Mouse (Mus musculus) midbrain, embryonic 11.5 days (tissue): ENCODE data around the gene Vps8. TPM values are rescaled to one million over a fixed set of nuclear protein-coding genes. Genes with fewer than 3 reads are reported as not detected.
A peak's percentile ranks its signal among the peaks of the same experiment; 100 is the strongest.

ENCODE experiments used
- ATAC-seq: fragments of 200-750 bp; cut with Nextera tagmentation; 2 replicates; pipeline ENCODE4 v1.8.0; 2017; ENCODE audit warnings: moderate TSS enrichment, moderate library complexity; ENCODE audit not compliant: low FRiP score
- DNase-seq: peaks from one replicate; pipeline ENCODE4 v3.0.0; 2015; ENCODE audit warnings: low spot score; ENCODE audit errors: missing footprints
- H3K27ac ChIP-seq: fragments of 300-500 bp; sonication (generic); 2 replicates; pipeline ENCODE4 v1.5.1; 2014; ENCODE audit warnings: low read depth, low read length
- H3K27me3 ChIP-seq: fragments of 300-500 bp; sonication (generic); 2 replicates; pipeline ENCODE4 v1.6.1; 2014; ENCODE audit warnings: mild to moderate bottlenecking, low read length, moderate library complexity, mixed read lengths; ENCODE audit not compliant: control insufficient read depth, insufficient read depth
- H3K36me3 ChIP-seq: fragments of 300-500 bp; sonication (generic); 2 replicates; pipeline ENCODE4 v1.6.1; 2014; ENCODE audit warnings: mild to moderate bottlenecking, low read length, moderate library complexity, mixed read lengths; ENCODE audit not compliant: control insufficient read depth, insufficient read depth
- H3K4me1 ChIP-seq: fragments of 300-500 bp; sonication (generic); 2 replicates; pipeline ENCODE4 v1.6.1; 2014; ENCODE audit warnings: low read length; ENCODE audit not compliant: control insufficient read depth, insufficient read depth
- H3K4me2 ChIP-seq: fragments of 300-500 bp; sonication (generic); 2 replicates; pipeline ENCODE4 v1.6.1; 2014; ENCODE audit warnings: mild to moderate bottlenecking, moderate library complexity
- H3K4me3 ChIP-seq: fragments of 300-500 bp; sonication (generic); 2 replicates; pipeline ENCODE4 v1.5.1; 2014; ENCODE audit warnings: low read depth, low read length
- H3K9ac ChIP-seq: fragments of 300-500 bp; sonication (generic); 2 replicates; pipeline ENCODE4 v1.6.1; 2014; ENCODE audit warnings: low read length
- H3K9me3 ChIP-seq: fragments of 300-500 bp; sonication (generic); 2 replicates; pipeline ENCODE4 v1.6.1; 2016; ENCODE audit warnings: low read length; ENCODE audit not compliant: control insufficient read depth
- WGBS: fragments of 180-500 bp; shearing (Covaris S2); extraction: QIAGEN DNeasy Blood & Tissue Kit; methylation state at CpG from one replicate; pipeline ENCODE4 v1.1.7; 2014; 5-methylcytosine and 5-hydroxymethylcytosine counted together
- polyA plus RNA-seq: library from polyadenylated mRNA; unstranded; fragments of >200 nt; fragmentation: Nextera tagmentation; extraction: Ambion mirVana; gene quantifications from 2 replicates; pipeline ENCODE4 v1.2.1, GENCODE M21; 2014

Vps8 gene
- polyA plus RNA-seq, 1 experiment from 2014 or later, result 27.1 TPM

- Histone ChIP-seq H3K9me3 (no peaks in the 10 kb centered on the region), H3K4me1 (peaks cover 11% of the 10 kb centered on the region), H3K4me3 (no peak overlapping the region), H3K9ac (no peak overlapping the region), H3K4me2 (no peak overlapping the region), H3K27ac (no peak overlapping the region), H3K27me3 (no peaks in the 10 kb centered on the region; the same call in 1 of the 2 replicates), H3K36me3 (no peaks in the 10 kb centered on the region)
- 24% methylated on average over 11 of the region's 11 CpGs for WGBS
- DNase-seq, result no peak
- ATAC-seq, result no peak
Measured at GRCm38 (mm10) chr16:21382152-21382911, 40.6 kb upstream of the Vps8 start.

GRCm38 (mm10) chr16:21385926-21386881, 36.7 kb upstream of the Vps8 start:
- Histone ChIP-seq H3K27ac (no peak overlapping the region), H3K27me3 (no peaks in the 10 kb centered on the region; the same call in 1 of the 2 replicates), H3K9ac (no peak overlapping the region), H3K4me2 (no peak overlapping the region), H3K4me3 (no peak overlapping the region), H3K4me1 (peaks cover 7% of the 10 kb centered on the region), H3K36me3 (no peaks in the 10 kb centered on the region), H3K9me3 (no peaks in the 10 kb centered on the region)
- DNase-seq (no peak), ATAC-seq (peak; percentile 67)
- 68% methylated on average over 14 of the region's 14 CpGs for WGBS

- ATAC-seq, result no peak
Measured at GRCm38 (mm10) chr16:21389316-21389715, 33.6 kb upstream of the Vps8 start.

DNA sequence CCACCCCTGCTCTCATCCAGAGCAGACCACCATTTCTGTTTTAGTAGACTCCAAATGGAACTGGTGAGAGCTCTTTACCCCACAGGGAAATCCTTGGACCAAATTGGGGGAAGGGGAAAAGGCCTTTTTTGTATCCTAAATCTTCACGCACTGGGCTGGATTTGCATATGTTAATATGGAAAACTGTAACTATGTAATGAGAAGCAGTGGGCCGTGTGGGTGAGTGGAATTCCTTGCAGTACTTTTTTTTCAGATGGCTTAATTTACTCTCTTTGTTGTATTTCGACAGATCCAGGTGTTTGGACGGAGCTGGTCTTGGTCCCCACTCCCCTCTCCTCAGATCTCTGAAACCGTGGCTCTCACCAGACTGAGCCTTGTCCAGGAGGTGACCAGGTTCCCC, 32.2 kb upstream of the Vps8 start:
- H3K27me3 ChIP-seq, result no peaks in the 10 kb centered on the region
- H3K27ac ChIP-seq, result no peak overlapping the region
- H3K9ac ChIP-seq, result no peak overlapping the region
- H3K36me3 ChIP-seq, result no peaks in the 10 kb centered on the region
- DNase-seq (no peak), ATAC-seq (no peak)
- no peak overlapping the region for H3K4me3 ChIP-seq
- H3K9me3 ChIP-seq, result no peaks in the 10 kb centered on the region
- no peak overlapping the region for H3K4me2 ChIP-seq
- peaks cover 10% of the 10 kb centered on the region for H3K4me1 ChIP-seq
- WGBS, result 44% methylated on average over 5 of the region's 5 CpGs

More at GRCm38 (mm10) chr16:21389316-21389715, 33.6 kb upstream of the Vps8 start:
- no peaks in the 10 kb centered on the region for H3K36me3 ChIP-seq
- H3K27me3 ChIP-seq, result no peaks in the 10 kb centered on the region
- WGBS, result 20% methylated on average over 3 of the region's 3 CpGs
- no peak overlapping the region for H3K9ac ChIP-seq
- peaks cover 5% of the 10 kb centered on the region for H3K4me1 ChIP-seq
- H3K4me3 ChIP-seq, result no peak overlapping the region
- no peak overlapping the region for H3K4me2 ChIP-seq
- no peak overlapping the region for H3K27ac ChIP-seq
- no peak for DNase-seq
- no peaks in the 10 kb centered on the region for H3K9me3 ChIP-seq

DNA sequence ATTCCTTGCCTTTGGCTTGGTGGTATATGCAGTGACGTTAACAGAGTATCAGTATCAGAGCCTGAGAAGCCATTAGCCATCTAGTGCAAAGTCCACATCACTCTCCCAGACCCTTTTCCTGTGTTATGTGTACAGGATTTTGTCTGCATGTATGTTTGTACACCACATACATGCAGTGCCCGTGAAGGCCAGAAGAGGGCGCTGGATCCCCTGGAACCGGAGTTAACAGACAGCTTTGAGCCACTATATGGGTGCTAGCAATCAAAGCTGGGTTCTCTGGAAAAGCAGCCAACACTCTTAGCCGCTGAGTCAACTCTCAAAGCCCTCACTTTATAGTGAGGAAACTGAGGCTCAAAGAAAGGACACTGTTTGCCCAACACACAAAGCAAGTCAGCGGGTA, 30.8 kb upstream of the Vps8 start:
- ATAC-seq (no peak), DNase-seq (no peak)
- Histone ChIP-seq H3K27ac (peak overlapping the region; percentile 9; the same call in 1 of the 2 replicates), H3K4me3 (no peak overlapping the region), H3K4me1 (peaks cover 11% of the 10 kb centered on the region), H3K27me3 (no peaks in the 10 kb centered on the region), H3K9me3 (no peaks in the 10 kb centered on the region), H3K4me2 (no peak overlapping the region), H3K9ac (no peak overlapping the region), H3K36me3 (no peaks in the 10 kb centered on the region)
- WGBS, result 69% methylated on average over 6 of the region's 6 CpGs

- WGBS, result 48% methylated on average over 9 of the region's 9 CpGs
- no peaks in the 10 kb centered on the region for H3K27me3 ChIP-seq
- H3K27ac ChIP-seq, result peak overlapping the region; percentile 9; the same call in 1 of the 2 replicates
- no peak overlapping the region for H3K4me2 ChIP-seq
- H3K9ac ChIP-seq, result no peak overlapping the region
- H3K4me1 ChIP-seq, result peaks cover 11% of the 10 kb centered on the region
- ATAC-seq, result peak; percentile 86
- H3K4me3 ChIP-seq, result no peak overlapping the region
- no peaks in the 10 kb centered on the region for H3K36me3 ChIP-seq
- DNase-seq, result peak; percentile 99
- H3K9me3 ChIP-seq, result no peaks in the 10 kb centered on the region
Measured at GRCm38 (mm10) chr16:21392517-21393112, 30.3 kb upstream of the Vps8 start.

GRCm38 (mm10) chr16:21395546-21395945, 27.4 kb upstream of the Vps8 start:
- Histone ChIP-seq H3K4me3 (no peak overlapping the region), H3K27ac (0 out of 2 replicates have a peak overlapping the region, but pooled peaks have one; percentile 46), H3K27me3 (no peaks in the 10 kb centered on the region), H3K36me3 (no peaks in the 10 kb centered on the region), H3K9me3 (no peaks in the 10 kb centered on the region), H3K9ac (no peak overlapping the region), H3K4me1 (peaks cover 19% of the 10 kb centered on the region), H3K4me2 (no peak overlapping the region)
- DNase-seq (no peak), ATAC-seq (no peak)
- 26% methylated on average over 7 of the region's 7 CpGs for WGBS

DNA sequence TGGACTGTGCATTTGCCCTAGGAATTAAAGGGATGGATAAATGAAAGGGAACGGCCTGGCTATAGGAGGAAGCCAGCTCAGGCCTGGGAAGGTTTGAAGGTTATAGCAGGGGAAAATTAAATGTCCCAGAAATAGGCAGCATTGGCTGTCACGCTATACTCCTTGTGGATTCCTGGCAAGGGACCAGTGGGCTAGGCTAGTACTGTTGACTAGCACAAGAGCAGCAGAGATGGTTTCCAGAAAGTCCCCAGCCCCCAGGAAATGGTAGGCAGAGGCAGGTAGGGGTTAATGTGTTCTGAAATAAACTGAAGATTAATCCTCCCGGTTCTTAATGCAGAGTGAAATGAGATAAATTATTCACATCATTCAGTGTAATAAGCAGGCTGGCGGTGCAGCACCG, 25.2 kb upstream of the Vps8 start:
- ATAC-seq (no peak), DNase-seq (no peak)
- Histone ChIP-seq H3K9ac (no peak overlapping the region), H3K27me3 (no peaks in the 10 kb centered on the region), H3K4me2 (no peak overlapping the region), H3K27ac (no peak overlapping the region), H3K36me3 (no peaks in the 10 kb centered on the region), H3K9me3 (no peaks in the 10 kb centered on the region), H3K4me1 (peaks cover 19% of the 10 kb centered on the region), H3K4me3 (no peak overlapping the region)
- 72% methylated on average over 5 of the region's 5 CpGs for WGBS
